Mouse (Mus musculus): ENCODE measurements around the gene Tshr. TPM values are rescaled to one million over a fixed set of nuclear protein-coding genes. Genes with fewer than 3 reads are reported as not detected.
"Not testable (repeated sequence)": the region's sequence is repeated elsewhere in the genome, so short reads cannot be mapped to it uniquely, and the experiment has no call there.

Tshr gene
- total RNA-seq, 2 experiments from 2014 or later: 1.8 to 2.6 TPM

DNA sequence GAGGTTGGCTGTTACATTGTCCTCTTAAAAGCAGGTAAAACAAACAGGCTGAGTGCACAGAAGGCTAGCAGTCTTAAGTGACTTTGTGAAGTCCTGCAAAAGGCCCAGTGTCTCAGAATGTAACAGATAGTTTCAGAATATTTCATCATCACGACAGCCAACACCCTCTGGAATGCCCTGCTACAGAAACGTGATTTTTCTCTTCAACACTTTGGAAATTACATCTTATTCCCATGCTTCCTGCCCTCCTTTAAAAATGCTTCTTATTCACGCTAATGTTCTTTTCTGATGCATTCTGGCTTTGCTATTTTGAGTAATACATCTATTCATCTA is 111.8 kb downstream of the Tshr start:
- DNase-seq: no peak

GRCm38 (mm10) chr12:91500475-91500874 is 116.1 kb downstream of the Tshr start:
- DNase-seq: no peak

DNA sequence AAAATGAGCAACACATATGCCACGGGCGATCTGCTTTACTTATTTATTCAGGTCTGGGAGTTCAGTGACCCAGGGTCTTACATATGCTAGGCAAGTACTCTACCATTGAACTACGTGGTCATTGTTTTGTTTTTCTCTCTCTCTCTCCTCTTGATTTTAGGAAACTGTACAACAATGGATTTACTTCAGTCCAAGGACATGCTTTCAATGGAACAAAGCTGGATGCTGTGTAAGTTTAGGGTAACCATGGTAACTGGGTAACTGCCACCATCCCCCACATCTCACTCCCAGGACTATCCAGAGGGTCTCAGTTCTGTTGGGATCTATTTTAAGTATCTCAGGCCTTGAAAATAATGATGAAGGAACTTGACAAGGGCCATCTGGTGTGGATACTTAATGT is 127.4 kb downstream of the Tshr start:
- no peak for DNase-seq

DNA sequence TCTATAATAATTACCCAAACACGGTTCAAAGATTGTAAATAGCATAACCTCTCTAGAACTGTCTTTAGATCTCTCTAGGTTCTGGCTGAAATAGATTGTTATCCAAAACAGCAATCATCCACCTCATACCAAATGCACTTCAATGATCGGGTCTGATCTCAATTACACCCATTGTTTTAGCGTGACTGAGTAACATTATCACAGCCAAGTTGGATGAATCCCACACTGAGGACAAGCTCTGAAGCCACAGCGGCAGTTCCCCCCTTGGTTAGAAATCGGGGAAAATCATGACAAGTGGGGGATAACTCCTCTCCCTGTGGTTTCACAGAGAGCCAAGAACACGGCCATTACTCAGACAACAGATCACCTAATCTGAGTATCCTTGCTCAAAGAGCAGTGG is 129.6 kb downstream of the Tshr start:
- no peak for DNase-seq

DNA sequence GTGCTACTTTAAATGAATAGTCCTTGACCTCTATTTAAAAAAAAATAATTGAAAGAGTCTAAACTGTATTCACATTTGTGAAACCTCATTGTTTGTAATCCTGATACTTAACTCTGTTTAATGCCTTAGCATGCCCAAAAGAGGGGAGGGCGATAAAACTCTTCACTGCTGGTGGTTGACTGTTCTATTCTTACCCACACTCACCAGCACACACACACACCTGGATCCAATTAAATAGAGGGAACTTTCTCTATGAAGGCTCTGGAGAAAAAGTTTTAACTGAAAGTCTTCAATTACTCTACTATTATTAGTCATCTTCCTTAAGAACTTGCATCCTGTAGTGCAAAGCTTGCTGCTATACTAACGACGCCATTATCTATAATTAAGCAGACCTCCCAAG is 133.4 kb downstream of the Tshr start:
- DNase-seq: no peak

DNA sequence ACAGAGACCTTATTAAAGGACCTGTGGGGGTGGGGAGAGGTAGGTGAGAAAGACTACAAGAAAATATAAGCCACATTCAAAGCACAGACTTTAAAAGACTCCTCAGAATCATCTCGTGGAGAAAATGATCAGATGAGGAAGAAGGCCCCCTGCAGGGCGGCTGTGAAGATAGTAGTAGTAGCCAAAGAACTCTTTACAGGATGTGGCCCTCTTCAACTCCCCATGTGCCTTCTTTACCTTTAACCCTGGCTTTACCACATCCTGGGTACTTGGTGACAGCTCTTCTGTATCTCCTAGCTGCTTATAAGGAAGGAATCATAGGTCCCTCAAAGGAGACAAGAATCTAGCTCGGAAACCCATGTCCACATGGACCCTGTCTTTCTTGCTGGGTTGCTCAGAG is 139.3 kb downstream of the Tshr start:
- DNase-seq: no peak

DNA sequence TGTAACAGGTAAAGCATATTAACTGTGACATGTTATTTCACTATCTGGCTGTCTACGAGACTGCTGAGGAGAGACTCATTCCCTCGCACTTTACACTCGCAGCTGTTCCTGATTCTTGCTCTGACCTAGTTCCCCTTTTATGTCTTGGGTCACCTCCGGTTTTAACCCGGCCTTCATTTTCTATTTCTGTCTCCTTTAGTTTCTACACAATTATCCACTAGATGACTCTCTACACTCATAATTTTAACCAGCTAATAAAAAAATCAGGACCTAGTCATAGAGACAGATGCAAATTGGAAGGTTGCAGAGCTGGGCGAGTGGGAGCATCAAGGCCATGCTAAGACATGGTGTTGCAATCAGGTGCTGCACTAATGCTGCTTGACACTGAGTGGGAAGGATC is 150.2 kb downstream of the Tshr start:
- no peak for DNase-seq

DNA sequence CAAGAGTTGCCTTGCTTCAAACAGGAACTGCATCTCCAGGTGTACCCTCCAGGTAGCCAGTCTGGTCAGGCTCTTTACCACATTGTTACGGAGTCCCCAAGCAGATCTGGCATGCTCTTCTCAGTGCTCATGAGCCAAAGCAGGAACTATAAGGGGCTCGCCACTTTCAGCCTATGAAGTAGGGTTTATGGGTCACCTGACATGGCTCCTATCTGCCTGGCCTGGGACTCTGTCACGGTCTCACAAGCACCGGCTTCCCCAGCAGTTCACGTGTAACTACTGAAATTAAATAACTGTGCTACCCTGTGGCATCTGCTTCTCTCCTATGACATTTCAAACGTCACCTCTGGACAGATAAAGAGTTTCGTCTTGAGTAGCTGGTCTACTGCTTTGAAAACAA is 155.8 kb downstream of the Tshr start:
- DNase-seq: no peak

DNA sequence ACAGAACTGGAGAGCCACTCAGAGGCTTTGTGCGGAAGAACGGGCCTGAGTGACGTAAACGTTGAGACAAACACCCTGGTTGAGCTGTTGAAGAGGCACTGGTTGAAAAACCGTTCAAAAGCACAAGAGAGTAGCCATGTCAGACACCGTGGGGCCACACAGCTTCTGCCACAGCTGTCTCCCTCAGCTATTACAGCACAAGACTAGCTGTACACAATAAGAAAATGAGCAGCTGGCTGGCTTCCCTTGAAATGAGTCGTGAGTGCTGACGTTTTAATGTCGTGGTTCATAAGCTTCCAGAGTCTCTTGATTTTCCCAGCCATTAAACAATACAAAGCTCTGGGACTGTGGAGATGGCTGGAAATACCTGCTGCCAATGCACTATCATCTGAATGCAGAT is 165.1 kb downstream of the Tshr start:
- DNase-seq: no peak

DNA sequence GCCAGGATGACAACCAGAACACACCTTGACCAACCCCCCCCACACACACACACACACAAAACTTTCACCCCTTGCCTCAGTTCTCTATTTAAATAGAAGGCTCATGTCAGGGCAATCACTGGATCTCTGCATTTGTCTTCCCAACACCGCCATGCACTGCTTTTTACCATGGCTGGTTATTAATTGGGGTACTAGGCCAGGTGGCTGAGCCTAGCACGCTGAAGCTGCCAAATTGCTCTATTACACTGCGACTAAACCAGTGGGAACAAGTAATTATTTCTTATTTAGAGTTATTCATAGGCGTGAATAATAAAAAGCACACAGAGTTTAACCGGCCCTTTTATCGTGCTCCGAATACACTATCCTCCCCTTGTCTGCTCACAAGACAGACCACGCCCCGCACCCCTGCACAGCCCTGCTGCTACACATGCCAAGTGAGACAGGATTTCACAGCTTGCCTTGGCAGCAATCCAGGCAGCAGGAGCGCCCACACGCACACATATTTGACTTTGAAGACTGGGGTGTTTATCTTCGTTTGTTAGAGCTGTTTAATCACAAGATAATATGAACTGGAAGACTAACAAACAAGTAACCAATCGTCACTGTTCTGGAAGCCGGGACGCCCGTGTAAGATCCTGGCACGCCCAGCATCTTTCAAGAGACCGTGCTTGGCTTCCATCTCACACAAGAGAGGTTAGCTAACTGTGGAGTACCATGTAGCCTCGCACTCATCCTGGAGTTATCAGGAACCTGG is 167.6 kb downstream of the Tshr start:
- DNase-seq: peak; percentile 66

- not testable (repeated sequence) for DNase-seq
These were observed 173.1 kb downstream of the Tshr start for GRCm38 (mm10) chr12:91557358-91558005.

- not testable (repeated sequence) for DNase-seq
These were observed 173.8 kb downstream of the Tshr start for GRCm38 (mm10) chr12:91558152-91558551.

DNA sequence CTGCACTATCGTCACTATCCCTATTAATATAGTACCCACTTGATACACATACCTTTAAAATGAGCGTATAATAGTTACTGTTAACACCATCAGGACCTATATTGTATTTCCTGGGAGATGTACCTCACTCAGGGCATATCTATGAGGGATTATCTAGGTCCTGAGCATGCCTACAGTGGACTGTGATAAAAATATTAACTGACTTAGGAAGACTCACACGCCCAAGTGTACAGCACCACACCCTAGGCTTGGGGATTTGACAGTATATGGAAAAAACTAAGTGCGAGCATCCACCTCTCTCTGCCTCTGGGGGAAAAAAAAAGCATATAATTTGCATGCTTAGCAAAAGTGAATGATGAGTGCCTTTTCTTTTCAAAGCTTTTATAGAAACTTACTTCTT is 182.8 kb downstream of the Tshr start:
- DNase-seq: no peak

DNA sequence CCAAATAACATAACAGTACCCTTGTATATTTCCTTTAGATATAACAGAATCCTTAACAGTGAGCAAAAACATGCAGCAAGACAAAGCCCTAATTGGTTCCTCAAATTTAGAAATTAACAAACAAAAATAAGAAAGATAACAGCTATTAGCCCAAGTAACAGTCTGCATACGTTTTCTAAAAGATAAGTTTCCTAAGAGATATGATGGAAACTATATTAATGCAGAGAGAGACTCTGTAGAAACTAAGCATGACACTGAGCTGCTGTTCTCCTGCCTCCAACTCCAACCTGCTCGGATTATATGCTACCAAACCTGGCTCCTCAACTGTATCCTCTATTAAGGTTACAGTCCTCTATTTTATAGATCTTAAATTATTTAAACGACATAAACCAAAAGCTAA is 184.9 kb downstream of the Tshr start:
- no peak for DNase-seq

DNA sequence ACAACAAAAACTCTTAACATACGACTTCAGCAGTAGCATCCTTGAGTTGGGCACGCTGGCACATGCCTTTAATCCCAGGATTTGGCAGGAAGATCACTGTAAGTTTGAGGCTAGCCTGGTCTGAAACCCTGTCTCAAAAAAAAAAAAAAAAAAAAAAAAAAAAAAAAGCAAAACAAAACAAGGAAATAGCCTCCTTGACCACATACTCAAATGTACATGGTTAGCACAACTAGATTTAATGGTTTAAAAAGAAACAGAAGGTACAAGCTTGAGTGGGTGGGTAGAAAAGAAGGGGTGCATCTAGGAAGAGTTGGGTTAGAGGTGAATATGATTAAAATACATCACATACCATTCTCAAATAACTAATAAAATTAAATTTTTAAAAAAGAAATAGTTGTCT is 187.3 kb downstream of the Tshr start:
- no peak for DNase-seq

- DNase-seq: no peak
These were observed 195.3 kb downstream of the Tshr start for GRCm38 (mm10) chr12:91579665-91580064.

DNA sequence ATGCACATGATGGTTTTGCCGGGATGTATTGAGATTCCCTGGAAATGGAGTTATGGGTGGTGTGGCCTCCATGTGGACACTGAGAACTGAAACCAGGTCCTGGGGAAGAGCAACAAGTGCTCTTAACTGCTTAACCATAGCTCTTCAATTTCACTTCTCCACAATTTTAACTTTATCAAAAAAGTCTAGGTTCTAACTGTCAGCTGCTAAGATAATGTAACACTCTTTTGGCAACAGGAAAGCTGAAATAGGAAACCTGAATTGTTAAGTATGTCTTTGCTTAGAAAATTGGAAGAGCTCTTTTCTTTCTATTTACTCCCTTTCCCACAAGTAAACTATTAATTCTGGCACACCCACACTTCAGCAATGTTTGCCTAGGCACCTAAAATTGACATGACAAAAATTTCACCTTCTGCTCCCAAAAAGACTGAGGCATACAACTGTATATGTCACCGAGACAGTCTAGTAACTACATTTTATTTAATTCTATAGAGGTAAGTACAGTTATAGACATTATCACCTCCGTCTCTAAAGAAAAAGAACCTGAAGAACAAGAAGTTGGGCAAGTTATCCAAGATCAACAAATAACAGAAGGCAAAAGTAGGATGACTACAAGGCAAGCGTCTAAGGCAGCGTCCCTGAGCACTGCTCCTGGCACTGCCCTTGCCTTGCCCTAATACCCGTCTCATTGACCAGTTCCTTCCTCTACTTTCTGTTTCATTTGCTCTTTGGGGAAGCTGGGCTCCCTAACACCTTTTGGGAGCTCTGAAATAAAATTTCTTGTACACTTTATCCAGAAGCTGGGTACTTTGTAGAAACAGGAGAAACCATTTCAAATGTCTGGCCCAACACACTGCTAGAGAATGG is 197.1 kb downstream of the Tshr start:
- no peak for DNase-seq

GRCm38 (mm10) chr12:91582362-91583002 is 198.1 kb downstream of the Tshr start:
- DNase-seq: no peak

DNA sequence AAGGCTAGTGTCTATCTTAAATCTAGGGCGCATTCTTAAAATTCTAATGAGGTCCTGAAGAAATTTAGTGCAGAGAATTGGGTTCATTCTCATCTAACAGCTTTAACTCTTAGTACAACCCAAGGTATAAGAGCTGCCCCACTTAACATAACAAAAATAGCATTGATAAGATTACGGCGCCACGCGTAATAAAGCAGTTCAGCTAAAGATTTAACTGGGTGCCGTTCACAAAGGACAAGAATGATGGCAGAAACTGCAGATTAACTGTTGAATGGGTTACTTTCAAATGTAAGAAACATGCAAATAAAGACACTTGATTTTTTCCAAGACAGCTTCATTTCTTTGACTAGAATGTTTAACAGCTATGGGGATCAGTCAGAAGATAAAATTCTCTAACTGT is 199.0 kb downstream of the Tshr start:
- no peak for DNase-seq

GRCm38 (mm10) chr12:91585206-91585605 is 200.8 kb downstream of the Tshr start:
- no peak for DNase-seq

- DNase-seq: not testable (repeated sequence)
These were observed 201.5 kb downstream of the Tshr start for GRCm38 (mm10) chr12:91585815-91586214.

DNA sequence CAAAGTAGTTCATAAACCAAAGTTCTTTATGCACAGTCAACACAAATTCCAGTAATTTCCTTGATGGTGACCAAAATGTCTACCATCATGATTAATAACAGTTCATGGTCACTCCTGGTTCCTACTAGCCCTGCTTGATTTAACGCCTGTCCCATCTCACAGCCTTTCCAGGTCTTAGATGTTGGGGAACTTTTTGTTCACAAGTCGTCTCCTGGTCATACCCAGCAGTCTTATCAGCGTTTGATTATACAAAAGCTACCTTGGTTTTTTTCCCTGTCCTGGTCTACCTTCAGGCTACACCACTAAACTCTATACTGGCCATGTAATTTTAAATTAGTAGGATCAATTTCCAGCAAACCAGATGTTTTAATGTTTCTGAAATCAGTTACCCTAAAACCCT is 202.7 kb downstream of the Tshr start:
- DNase-seq: no peak

Data from adrenal gland, postnatal 10 days (tissue).